Mouse (Mus musculus) c-Kit-positive CD71-negative TER-119-negative erythroid progenitor cells, embryonic 14.5 days (primary cell): ENCODE results near the gene Gm16427.
"Not testable (repeated sequence)": the region's sequence is repeated elsewhere in the genome, so short reads cannot be mapped to it uniquely, and the experiment has no call there.

Experiments used
- DNase-seq: peaks from one replicate; pipeline ENCODE4 v3.0.0-alpha.2; 2013; ENCODE audit warnings: low read depth

Gm16427 gene

GRCm38 (mm10) chr5:93540100-93540499, at the start of gene Gm16427:
Gene Gm16427, minus strand, starts transcription at chr5:93540200.
- not testable (repeated sequence) for DNase-seq
